Mouse (Mus musculus) telencephalon, adult 2 months (tissue): ENCODE measurements around the gene Eif3f.

Experiments
- DNase-seq: peaks from one replicate; pipeline ENCODE4 v3.0.0-alpha.2; 2011; ENCODE audit warnings: low read depth, low spot score

The Eif3f gene

GRCm38 (mm10) chr7:108933794-108934731 lies at the start of gene Eif3f:
Gene Eif3f, plus strand, starts transcription at chr7:108934417.
- peak; percentile 100 for DNase-seq

DNA sequence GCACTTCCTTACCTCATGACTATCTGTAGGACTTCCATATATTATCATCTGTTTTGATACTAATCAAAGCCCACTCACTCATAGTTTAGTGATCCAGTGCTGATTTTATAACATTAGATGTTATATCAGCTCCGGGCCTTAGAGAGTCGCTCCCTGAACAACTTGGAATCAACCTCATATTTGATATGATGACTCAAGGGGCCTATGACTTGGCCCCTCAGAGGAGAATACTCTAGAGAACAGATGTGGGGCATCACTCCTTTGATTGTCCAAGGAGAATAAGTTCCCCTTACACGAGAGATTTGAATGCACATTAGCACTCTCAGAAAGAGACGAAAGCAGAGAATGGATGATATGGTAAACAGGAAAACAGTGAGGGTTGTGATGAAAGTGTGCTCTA lies 49.3 kb upstream of the Eif3f start, which contains the start of gene Olfr518:
Gene Olfr518, minus strand, starts transcription at position 101 of the 400 bp plus-strand sequence.
- DNase-seq: no peak

DNA sequence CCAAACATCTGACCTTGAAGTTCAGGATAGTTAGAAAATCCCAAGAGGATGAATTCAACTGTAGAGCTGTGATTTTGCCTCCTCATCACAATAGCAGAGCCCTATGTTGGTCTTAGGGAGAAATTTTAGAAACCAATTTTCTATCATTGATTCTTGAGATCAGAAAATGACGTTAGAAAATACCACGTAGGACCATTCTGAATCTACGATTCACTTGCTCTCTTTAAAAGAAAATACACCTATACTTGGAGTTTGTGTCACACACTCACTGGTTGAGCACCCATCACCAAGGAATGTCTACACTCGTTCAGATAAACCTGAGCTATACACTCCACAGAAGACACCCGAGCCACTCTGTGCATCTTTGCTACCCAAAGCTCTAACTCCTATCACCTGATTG lies 39.9 kb upstream of the Eif3f start, which contains the start of gene Olfr519:
Gene Olfr519, minus strand, starts transcription at position 101 of the 400 bp plus-strand sequence.
- DNase-seq: no peak

- DNase-seq: no peak
Measured at GRCm38 (mm10) chr7:108903969-108904368, 30.2 kb upstream of the Eif3f start.

DNA sequence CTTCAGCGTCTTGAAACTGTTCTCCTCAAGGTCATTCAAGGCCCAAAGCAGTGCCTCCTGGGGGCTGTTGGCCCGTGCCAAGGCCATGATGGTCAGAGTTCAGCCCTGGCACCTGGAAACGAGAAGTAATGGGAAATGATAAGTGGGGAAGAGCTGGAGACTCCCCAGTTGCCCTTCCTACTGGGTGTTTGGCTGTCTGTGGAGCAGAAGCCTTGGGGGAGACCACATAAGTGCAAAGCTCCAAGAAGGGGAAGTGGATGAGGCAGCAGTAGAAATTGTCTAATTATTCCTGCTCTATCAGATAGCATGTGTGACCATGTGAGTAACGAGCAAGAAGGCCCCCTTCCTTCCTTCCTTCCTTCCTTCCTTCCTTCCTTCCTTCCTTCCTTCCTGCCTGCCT lies 7.2 kb upstream of the Eif3f start:
- no peak for DNase-seq

DNA sequence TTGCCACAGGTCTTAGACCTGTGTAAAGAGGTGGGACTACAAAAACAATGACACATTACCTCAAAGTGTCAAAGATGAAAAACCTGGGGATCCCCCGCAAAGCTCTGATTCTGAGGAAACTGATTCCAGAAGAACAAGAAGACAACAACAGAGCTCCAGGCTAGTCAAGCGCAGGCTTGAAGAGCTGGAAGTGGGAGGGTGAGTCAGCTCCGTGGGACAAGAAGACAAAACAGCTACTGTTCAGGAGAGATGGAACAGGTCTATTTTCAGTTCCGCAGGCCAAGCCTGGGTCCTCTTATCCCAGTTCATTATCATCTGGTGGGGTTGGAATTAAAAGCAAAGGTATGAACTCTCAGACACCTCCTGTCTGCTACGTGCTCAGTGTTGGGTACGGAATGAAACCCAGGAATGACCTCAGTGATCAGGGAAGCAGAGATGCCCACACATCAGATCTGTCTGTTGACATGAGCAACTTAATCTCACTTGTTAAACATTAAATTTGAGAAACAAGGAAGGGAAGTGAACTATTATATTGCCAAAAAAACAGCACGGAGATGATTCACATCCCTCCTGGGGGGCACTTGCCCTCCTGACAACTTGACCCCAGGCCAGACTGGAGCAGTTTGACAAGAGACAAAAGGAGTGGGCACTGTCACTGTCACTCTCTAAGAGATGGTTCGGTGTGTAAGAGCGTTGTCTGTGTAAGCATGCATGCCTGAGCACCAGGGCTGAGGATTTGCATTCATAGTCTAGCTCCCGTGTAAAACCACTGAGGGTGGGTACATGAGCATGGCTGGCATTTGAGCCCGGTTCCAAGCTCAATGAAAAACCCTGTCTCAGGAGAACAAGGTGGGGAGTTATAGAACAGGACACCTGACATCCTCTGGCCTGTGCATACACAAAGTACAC lies 5.7 kb upstream of the Eif3f start:
- peak; percentile 28 for DNase-seq

GRCm38 (mm10) chr7:108929726-108930393 lies 4.4 kb upstream of the Eif3f start, which contains the start of gene Nlrp10:
Gene Nlrp10, minus strand, starts transcription at chr7:108930178.
- DNase-seq: no peak

GRCm38 (mm10) chr7:108934836-108935235 lies 619 bp downstream of the Eif3f start:
- DNase-seq: no peak

GRCm38 (mm10) chr7:108935411-108935810 lies 1.2 kb downstream of the Eif3f start:
- DNase-seq: no peak

- DNase-seq: no peak
Measured at GRCm38 (mm10) chr7:108936591-108936990, 2.4 kb downstream of the Eif3f start.

DNA sequence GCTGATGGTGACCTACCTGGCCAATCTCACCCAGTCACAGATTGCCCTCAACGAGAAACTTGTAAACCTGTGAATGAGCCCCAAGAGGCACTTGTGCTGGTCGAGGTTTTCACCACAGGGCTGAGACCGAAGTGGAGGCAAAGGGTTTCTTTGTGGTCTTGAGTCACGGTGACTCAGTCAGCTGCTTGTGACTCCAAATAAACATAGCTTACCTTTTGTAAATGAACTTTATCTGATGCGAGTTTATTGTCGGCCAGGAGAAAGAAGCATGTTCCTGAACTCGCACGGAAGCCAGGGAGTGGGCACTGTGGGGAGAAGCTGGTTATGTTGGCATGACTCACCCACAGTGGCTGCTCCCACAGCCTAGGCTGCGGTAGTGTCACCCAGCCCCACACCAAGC lies 7.2 kb downstream of the Eif3f start:
- no peak for DNase-seq

DNA sequence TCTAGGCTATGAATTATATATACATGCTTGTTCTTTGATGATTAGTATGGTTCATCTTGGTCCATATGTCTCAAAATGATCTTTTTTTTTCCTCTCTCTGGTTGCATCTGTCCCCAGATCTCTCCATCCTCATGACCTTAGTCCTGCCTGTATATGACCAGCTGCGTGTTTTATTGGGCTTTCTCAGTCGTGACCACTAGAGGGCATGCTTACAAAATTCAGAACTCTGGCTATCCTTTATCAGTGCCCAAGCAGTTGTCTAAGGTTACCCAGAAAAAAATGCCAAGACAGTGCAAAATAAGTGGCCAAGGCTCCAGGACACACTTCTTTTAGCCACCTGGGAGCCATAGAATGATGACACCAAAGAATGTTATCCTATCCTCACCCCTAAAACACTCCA lies 9.8 kb downstream of the Eif3f start:
- DNase-seq: peak; percentile 34

DNA sequence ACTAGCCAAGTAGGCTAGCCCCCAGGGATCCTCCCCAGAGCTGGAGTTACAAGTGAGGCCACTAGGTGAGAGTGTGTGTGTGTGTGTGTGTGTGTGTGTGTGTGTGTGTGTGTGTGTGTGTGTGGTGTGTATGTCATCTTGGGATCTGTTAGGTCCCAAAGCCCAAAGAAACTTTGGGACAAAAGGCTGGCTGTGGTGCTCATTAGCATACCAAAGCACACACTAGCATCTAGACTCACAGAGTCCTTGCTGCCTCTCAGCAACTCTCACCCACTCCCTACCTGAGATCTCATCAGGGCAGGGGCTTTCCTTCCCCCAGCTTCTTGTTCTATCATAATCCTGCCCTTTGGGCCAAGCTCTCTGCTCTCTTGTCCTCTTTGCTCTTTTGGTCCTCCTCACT lies 14.4 kb downstream of the Eif3f start:
- DNase-seq: no peak

DNA sequence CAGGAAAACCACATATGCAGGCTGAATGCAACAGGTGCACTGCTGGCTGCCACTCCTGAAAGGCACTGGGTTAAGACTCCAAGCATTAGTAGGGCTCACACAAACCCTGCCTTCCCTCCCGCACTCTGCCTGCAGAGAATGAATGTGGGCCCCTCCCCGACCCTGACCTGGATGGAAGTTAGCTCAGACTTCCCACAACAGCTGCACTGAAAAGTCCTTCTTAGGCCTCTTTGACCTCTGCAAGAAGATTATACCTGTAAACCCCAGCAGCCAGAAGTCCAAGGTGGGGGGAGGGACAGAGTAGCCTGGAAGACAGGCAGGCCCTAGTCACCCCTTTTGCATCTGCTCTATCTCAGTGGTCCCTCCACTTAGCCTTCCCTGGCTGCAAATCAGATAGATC lies 15.1 kb downstream of the Eif3f start:
- DNase-seq: no peak

GRCm38 (mm10) chr7:108950312-108950761 lies 16.1 kb downstream of the Eif3f start, which contains the start of gene Tub:
Gene Tub, plus strand, starts transcription at chr7:108950338.
- peak; percentile 73 for DNase-seq

DNA sequence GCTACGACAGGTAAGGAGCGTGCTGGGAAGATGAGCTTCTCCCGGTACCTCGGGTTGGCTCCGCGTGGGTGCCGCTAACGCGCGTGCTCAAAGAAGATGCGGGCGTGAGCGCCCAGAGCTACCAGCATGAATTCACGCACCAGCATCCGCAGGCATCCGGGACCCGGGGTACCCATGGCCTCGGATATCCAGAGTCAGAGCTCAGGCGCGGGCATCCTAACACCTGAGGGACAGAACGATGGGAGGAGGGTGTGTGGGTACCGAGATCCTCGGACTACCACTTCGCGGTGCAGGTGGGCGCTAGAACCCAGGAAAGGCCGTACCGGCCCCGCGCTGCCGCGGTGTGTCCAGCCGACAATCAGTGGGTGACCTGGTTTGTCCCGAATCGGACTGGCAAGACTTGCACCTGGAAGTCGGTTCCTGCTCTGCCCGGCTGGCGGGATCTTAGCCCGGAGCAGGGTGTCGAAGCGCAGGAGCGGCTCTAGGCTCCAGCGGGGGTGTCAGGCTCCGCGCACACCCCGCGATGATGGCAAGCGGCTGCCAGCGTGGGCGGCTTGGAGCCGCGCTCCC lies 16.6 kb downstream of the Eif3f start:
- DNase-seq: peak; percentile 55

- no peak for DNase-seq
Measured at GRCm38 (mm10) chr7:108952801-108953200, 18.6 kb downstream of the Eif3f start.

DNA sequence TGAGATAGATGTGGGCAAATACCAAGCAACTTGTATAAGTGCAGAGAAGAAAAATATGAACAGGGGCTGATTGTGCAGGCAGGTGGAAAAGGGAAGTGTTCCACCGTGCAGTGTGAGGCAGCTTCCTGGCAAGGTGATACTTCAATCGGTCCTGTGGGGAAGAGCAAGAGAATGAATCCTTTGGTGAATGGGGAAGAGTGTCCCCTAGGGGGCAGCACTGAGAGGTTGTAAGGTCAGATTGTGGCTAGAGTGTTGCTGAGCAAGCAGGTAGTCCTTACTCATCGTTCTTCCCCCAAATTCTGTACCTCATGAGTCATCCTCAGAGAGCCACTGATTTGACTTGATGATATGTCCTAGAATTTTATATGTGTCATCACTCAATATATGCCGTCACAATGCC lies 20.0 kb downstream of the Eif3f start:
- no peak for DNase-seq

GRCm38 (mm10) chr7:108957734-108958133 lies 23.5 kb downstream of the Eif3f start:
- no peak for DNase-seq

- no peak for DNase-seq
Measured at GRCm38 (mm10) chr7:108965968-108966367, 31.8 kb downstream of the Eif3f start.
